Mouse (Mus musculus): ENCODE results near the gene Asl. TPM values are rescaled to one million over a fixed set of nuclear protein-coding genes. Genes with fewer than 3 reads are reported as not detected.
A peak's percentile ranks its signal among the peaks of the same experiment; 100 is the strongest.
"Not testable (repeated sequence)": the region's sequence is repeated elsewhere in the genome, so short reads cannot be mapped to it uniquely, and the experiment has no call there.

The Asl gene
- polyA plus RNA-seq, 1 experiment = 16.5 TPM

GRCm38 (mm10) chr5:130046100-130046499 lies 17.1 kb upstream of the Asl start:
- H3K27ac ChIP-seq (ENCODE audit: control insufficient read depth, insufficient read depth, low read depth, low read length) = no peak overlapping the region
- H3K4me3 ChIP-seq (ENCODE audit: control insufficient read depth, low read depth, low read length) = no peak overlapping the region
- H3K27me3 ChIP-seq (ENCODE audit: control insufficient read depth, insufficient read depth, low read length) = no peaks in the 10 kb centered on the region
- TF ChIP-seq CTCF (IDR thresholded peaks at IDR 0.05; ENCODE audit: control insufficient read depth, insufficient read depth, insufficient replicate concordance, low read depth, low read length) = no peak
- H3K4me1 ChIP-seq (ENCODE audit: control insufficient read depth, insufficient read depth, low read length) = no peaks in the 10 kb centered on the region
- peaks cover 12% of the 10 kb centered on the region for H3K36me3 ChIP-seq (ENCODE audit: control insufficient read depth, insufficient read depth, low read length)

- TF ChIP-seq CTCF (IDR thresholded peaks at IDR 0.05; ENCODE audit: control insufficient read depth, insufficient read depth, insufficient replicate concordance, low read depth, low read length) (peak; percentile 45; the same call in 1 of the 2 replicates), POLR2A (IDR thresholded peaks at IDR 0.05; ENCODE audit: control insufficient read depth, low read depth, low read length) (no peak)
- peaks cover 18% of the 10 kb centered on the region for H3K36me3 ChIP-seq (ENCODE audit: control insufficient read depth, insufficient read depth, low read length)
- H3K27ac ChIP-seq (ENCODE audit: control insufficient read depth, insufficient read depth, low read depth, low read length) = no peak overlapping the region
- H3K27me3 ChIP-seq (ENCODE audit: control insufficient read depth, insufficient read depth, low read length) = no peaks in the 10 kb centered on the region
- H3K4me3 ChIP-seq (ENCODE audit: control insufficient read depth, low read depth, low read length) = no peak overlapping the region
- H3K4me1 ChIP-seq (ENCODE audit: control insufficient read depth, insufficient read depth, low read length) = no peaks in the 10 kb centered on the region
These were observed 15.2 kb upstream of the Asl start for GRCm38 (mm10) chr5:130044201-130044695.

DNA sequence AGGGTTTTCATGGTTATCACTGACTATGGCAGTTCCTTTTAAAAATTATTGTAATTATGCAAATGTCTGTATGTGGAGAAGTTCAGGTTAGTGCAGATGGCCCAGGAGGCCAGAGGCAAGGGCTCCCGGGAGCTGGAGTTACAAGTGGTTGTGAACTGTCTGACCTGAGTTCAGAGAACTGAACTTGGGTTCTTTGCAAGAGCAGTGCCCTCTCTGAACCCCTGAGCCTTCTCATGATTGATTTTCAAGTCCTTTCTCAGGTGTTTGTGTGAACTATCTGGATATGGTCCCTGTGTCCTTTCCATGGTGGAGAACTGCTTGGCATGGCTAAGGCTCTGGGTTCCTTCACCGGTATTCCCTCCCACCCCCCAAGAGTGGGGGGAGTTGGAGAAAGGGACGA lies 14.7 kb upstream of the Asl start:
- TF ChIP-seq CTCF (IDR thresholded peaks at IDR 0.05; ENCODE audit: control insufficient read depth, insufficient read depth, insufficient replicate concordance, low read depth, low read length) (no peak), POLR2A (IDR thresholded peaks at IDR 0.05; ENCODE audit: control insufficient read depth, low read depth, low read length) (no peak)
- Histone ChIP-seq H3K4me1 (ENCODE audit: control insufficient read depth, insufficient read depth, low read length) (no peaks in the 10 kb centered on the region), H3K27me3 (ENCODE audit: control insufficient read depth, insufficient read depth, low read length) (no peaks in the 10 kb centered on the region), H3K27ac (ENCODE audit: control insufficient read depth, insufficient read depth, low read depth, low read length) (0 out of 2 replicates have a peak overlapping the region, but pooled peaks have one; percentile 17), H3K36me3 (ENCODE audit: control insufficient read depth, insufficient read depth, low read length) (peaks cover 18% of the 10 kb centered on the region), H3K4me3 (ENCODE audit: control insufficient read depth, low read depth, low read length) (no peak overlapping the region)

DNA sequence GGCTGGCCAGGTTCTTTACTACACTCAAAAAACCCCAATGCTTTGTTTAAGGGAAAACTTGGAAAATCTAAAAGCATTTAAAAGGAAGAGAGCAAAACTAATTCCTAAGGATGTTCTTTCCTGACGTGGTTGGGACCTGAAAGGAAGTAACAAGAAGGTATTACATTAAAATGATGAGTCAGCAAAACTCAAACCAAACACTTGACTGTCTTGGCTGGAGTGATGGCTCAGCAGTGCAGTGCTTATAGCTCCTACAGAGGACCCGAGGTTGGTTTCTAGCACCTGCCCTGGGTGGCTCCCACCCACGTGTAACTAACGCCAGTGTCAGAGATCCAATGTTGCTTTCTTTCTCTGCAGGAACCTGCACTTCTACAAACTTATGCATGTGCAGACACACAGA lies 12.2 kb upstream of the Asl start:
- H3K4me3 ChIP-seq (ENCODE audit: control insufficient read depth, low read depth, low read length) = no peak overlapping the region
- peaks cover 15% of the 10 kb centered on the region for H3K36me3 ChIP-seq (ENCODE audit: control insufficient read depth, insufficient read depth, low read length)
- H3K27me3 ChIP-seq (ENCODE audit: control insufficient read depth, insufficient read depth, low read length) = no peaks in the 10 kb centered on the region
- TF ChIP-seq CTCF (IDR thresholded peaks at IDR 0.05; ENCODE audit: control insufficient read depth, insufficient read depth, insufficient replicate concordance, low read depth, low read length) = no peak
- TF ChIP-seq POLR2A (IDR thresholded peaks at IDR 0.05; ENCODE audit: control insufficient read depth, low read depth, low read length) = no peak
- no peaks in the 10 kb centered on the region for H3K4me1 ChIP-seq (ENCODE audit: control insufficient read depth, insufficient read depth, low read length)
- no peak overlapping the region for H3K27ac ChIP-seq (ENCODE audit: control insufficient read depth, insufficient read depth, low read depth, low read length)

- Histone ChIP-seq H3K4me3 (ENCODE audit: control insufficient read depth, low read depth, low read length) (no peak overlapping the region), H3K36me3 (ENCODE audit: control insufficient read depth, insufficient read depth, low read length) (peaks cover 15% of the 10 kb centered on the region), H3K27ac (ENCODE audit: control insufficient read depth, insufficient read depth, low read depth, low read length) (no peak overlapping the region), H3K27me3 (ENCODE audit: control insufficient read depth, insufficient read depth, low read length) (no peaks in the 10 kb centered on the region), H3K4me1 (ENCODE audit: control insufficient read depth, insufficient read depth, low read length) (no peaks in the 10 kb centered on the region)
- TF ChIP-seq POLR2A (IDR thresholded peaks at IDR 0.05; ENCODE audit: control insufficient read depth, low read depth, low read length) = no peak
- TF ChIP-seq CTCF (IDR thresholded peaks at IDR 0.05; ENCODE audit: control insufficient read depth, insufficient read depth, insufficient replicate concordance, low read depth, low read length) = no peak
These were observed 11.8 kb upstream of the Asl start for GRCm38 (mm10) chr5:130040797-130041196.

DNA sequence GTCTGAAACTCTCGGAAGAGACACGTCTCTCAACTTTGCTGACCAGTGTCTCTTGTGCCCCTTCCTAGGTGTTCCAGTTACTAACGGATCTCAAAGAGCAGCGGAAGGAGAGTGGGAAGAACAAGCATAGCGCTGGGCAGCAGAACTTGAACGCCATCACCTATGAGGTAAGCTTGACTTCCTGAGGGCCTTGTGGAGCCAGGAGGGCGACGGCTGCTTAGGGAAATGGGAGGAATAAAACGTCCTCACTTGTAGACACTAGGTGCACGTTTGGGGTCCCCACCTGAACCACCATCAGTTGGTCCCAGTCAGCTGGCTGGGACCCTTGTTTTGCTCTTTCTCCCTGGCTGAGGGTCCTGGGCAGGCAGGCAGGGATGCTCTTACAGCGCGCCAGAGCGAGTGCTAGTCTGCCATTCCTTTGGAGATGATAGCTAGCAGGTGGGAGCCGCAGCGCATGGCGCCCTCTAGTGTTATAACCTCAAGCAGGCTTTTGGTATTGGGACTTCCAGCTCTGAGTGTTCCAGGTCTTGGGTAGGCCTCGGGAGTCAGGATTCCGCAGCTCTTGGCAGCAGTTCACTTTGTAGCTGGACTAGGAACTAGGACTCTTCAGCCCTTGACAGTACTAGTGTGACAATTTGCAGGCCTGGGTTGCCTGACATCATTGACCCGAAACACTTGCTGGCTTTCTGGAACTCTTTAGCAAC lies 8.9 kb upstream of the Asl start:
- Histone ChIP-seq H3K36me3 (ENCODE audit: control insufficient read depth, insufficient read depth, low read length) (peaks cover 15% of the 10 kb centered on the region), H3K4me3 (ENCODE audit: control insufficient read depth, low read depth, low read length) (no peak overlapping the region), H3K27ac (ENCODE audit: control insufficient read depth, insufficient read depth, low read depth, low read length) (no peak overlapping the region), H3K27me3 (ENCODE audit: control insufficient read depth, insufficient read depth, low read length) (no peaks in the 10 kb centered on the region), H3K4me1 (ENCODE audit: control insufficient read depth, insufficient read depth, low read length) (no peaks in the 10 kb centered on the region)
- TF ChIP-seq CTCF (IDR thresholded peaks at IDR 0.05; ENCODE audit: control insufficient read depth, insufficient read depth, insufficient replicate concordance, low read depth, low read length) = peak; percentile 69; the same call in 1 of the 2 replicates
- TF ChIP-seq POLR2A (IDR thresholded peaks at IDR 0.05; ENCODE audit: control insufficient read depth, low read depth, low read length) = no peak

- not testable (repeated sequence) for H3K4me3 ChIP-seq (ENCODE audit: control insufficient read depth, low read depth, low read length); H3K27ac ChIP-seq (ENCODE audit: control insufficient read depth, insufficient read depth, low read depth, low read length); H3K36me3 ChIP-seq (ENCODE audit: control insufficient read depth, insufficient read depth, low read length); H3K27me3 ChIP-seq (ENCODE audit: control insufficient read depth, insufficient read depth, low read length); H3K4me1 ChIP-seq (ENCODE audit: control insufficient read depth, insufficient read depth, low read length)
These were observed 7.3 kb upstream of the Asl start for GRCm38 (mm10) chr5:130036300-130036699.
